Mouse (Mus musculus): Measurements from ENCODE around the gene Ergic1.

DNA sequence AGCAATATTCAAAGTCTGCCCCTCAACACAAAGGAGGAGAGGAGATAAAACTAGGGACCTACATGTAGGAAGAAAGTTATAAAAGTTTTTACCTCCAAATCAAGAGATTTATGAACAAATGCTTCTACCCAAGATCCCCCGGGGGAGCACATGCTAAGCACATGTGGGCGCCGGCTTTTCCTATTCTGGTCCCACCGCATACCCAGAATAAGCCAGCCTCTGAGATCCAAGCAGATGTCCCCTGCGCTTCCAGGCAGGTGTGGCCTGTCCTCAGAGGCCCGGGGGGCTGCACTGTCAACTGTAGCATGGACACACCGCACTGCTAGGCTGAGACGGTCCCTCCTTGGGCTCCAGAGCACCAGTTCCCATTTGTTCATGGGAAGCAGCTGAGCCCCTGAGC is 82.2 kb downstream of the Ergic1 start:
- no peak for TF ChIP-seq CTCF (IDR thresholded peaks at IDR 0.05; ENCODE audit: extremely low read depth, insufficient read depth, insufficient read length, insufficient replicate concordance)
- TF ChIP-seq POLR2A (IDR thresholded peaks at IDR 0.05; ENCODE audit: low read depth, low read length) = no peak
